Mouse (Mus musculus) olfactory bulb, adult 2 months (tissue): ENCODE measurements around the gene Zmiz2.

ENCODE experiments used
- CTCF ChIP-seq: fragments of 200-500 bp; IDR thresholded peaks from 2 replicates; pipeline ENCODE4 v1.5.1; 2012; ENCODE audit warnings: low read depth, mild to moderate bottlenecking, low read length, moderate library complexity; ENCODE audit not compliant: insufficient read depth
- POLR2A ChIP-seq: fragments of 200-500 bp; IDR thresholded peaks from 2 replicates; pipeline ENCODE4 v1.6.1; 2012; ENCODE audit warnings: mild to moderate bottlenecking, low read depth, low read length, moderate library complexity; ENCODE audit not compliant: insufficient read depth

GRCm38 (mm10) chr11:6393866-6394265 is 5.0 kb downstream of the Zmiz2 start:
- TF ChIP-seq POLR2A = no peak
- TF ChIP-seq CTCF = no peak
